Mouse (Mus musculus): ENCODE data around the gene Man2a2.

Man2a2 gene

DNA sequence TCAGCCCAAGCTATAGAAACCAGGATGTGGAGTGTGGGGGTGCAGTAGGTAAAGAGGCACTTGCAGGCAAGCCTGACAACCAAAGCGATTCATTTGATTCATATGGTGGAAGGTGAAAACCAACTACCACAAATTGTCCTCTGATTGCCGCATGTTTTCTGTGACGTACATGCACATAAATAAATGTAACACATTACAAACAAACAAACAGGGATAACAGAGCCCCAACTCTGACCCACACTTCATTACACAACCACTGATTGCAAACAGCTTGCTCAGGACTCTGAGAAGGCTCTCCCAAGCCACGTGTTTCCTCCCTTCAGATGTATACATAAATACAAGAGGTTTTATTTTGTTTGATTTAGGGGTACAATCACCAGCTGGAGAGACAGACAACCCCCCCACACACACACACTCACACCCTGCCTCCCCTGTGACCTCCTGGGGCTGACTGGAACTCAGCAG lies 1.2 kb downstream of the Man2a2 start:
- no peak for DNase-seq (ENCODE audit: low spot score)

DNA sequence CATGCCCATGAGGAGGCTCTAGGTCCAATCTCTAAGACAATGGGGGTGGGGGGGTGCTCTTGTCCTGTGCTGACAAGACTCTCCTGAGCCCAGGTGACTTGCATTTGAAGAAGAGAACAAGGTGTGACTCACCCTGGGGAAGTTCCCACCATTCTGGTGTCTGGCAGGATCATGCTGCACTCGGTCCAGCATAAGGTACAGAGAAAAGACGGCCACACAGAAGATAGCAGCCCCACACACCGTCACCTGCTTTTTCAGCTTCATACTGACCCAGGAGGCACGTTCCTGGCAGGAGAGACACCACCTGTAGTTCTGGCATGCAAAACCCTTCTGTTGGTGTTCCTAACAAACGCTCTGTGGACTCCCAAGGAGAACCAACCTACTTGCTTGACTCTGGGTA lies 1.7 kb downstream of the Man2a2 start:
- DNase-seq (ENCODE audit: low spot score), result no peak

DNA sequence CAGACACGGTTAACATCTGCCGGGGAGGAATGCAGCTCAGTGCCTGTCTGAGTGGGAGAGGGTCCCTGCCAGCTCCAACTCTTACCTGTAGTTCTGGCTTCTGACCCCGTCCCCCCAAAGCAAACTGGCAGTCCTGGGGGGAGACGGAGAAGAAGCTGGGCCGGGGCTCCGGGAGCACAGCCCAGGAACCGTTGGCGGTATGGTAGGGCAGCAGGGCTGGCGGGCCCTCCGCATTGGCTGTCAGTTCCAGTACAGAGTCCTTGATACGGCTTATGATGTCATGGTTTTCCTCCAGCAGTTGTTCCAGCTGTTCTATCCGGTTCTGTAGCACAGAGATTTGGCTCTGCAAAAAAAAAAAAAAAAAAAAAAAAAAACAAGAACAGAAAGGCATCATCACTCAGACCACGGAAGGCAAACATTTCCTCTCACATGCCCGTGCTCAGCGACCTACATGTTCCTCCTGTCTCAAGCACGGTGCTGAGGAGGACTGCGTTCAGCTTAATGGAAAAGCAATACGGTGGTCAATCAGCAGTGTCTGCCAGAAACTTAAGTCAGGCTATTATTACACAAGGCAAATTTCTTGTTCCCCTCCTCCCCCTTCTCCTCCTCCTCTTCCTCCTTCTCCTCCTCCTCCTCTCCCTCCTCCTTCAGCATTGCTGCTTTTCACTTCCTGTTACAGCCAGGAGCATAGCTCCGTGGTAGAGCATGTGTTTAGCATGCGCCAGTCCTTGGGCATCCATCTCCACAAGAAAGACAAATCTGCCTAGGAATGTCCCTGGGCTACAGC lies 2.3 kb downstream of the Man2a2 start:
- DNase-seq (ENCODE audit: low spot score), result no peak

DNA sequence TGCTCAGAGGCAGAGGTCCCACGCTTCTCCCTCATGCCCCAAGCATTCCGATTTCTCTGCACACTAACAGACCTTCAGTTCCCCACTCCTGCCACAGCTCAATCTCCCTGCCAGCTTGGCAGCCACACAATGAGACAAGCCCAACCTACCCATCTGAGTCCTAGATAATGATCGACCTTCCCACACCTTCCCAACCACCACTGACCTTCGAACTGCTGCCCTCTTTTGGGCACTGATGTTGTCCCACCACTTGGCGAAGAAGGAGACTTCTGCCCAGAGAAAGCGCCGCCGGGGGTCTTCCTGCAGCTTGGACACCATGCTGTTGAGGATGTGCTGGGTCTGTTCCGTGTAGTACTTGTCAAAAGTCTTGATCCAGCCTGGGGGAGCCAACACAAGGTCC lies 3.2 kb downstream of the Man2a2 start:
- DNase-seq (ENCODE audit: low spot score), result no peak

DNA sequence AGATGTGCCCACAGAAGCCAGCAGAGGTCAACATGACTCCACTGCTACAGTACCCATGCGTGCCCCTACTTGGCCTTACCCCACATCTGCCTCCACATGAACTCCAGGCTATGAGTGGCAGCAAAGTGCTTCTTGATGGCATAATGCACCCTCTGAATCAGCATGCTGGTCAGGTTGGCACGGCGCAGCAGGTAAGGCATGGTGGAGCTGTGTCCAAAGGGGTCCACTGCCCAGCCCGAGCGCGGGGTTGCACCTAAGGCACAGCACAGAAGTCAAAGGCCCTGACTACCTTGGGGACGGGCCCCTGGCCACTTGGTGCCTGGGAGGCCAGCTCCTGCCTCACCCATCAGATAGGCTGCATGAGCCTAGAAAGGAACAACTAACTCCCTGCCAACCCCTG lies 3.9 kb downstream of the Man2a2 start:
- DNase-seq (ENCODE audit: low spot score), result no peak

GRCm38 (mm10) chr7:80365759-80366158 lies 5.4 kb downstream of the Man2a2 start:
- peak; percentile 59 for DNase-seq (ENCODE audit: low spot score)

DNA sequence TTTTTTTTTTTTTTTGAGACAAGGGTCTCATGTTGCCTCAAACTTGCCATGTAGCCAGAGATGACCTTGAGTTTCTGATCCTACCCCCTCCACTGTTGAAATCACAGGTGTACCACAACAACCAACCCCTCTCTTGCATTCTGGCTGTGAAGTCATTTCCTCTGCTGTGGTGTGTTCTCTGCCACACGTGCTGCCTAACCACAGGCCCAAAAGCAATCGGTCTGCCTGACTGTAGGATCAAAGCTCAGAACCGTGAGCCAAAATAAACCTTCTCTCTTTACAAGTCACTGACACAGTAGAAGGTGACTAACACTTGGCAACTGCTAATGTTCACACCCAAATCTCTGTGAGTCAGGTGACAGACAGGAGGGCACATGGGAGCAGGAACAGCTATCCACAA lies 10.7 kb downstream of the Man2a2 start:
- DNase-seq (ENCODE audit: low spot score), result no peak

- no peak for DNase-seq (ENCODE audit: low spot score)
These were observed 13.1 kb downstream of the Man2a2 start for GRCm38 (mm10) chr7:80358039-80358438.

DNA sequence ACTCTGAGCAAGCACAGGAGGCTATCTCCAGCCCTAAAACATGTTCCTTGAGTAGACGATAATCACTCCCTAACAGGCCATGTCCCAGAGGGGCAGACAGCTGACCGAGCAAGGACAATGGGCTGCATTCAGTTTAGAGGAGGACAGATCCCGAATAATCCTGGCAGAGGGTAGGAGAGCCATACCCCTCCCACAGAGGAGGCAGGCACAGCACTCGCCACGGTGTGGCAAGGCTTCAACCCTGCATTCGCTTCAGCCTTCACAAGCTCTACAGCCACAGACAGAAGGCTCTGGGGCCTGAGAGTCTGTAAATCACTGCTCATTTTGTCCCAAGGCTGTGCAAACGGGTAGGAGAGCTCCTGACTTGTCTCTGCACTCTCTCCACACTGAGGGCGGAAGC lies 14.0 kb downstream of the Man2a2 start:
- peak; percentile 54 for DNase-seq (ENCODE audit: low spot score)

GRCm38 (mm10) chr7:80356351-80356750 lies 14.8 kb downstream of the Man2a2 start:
- DNase-seq (ENCODE audit: low spot score), result no peak

DNA sequence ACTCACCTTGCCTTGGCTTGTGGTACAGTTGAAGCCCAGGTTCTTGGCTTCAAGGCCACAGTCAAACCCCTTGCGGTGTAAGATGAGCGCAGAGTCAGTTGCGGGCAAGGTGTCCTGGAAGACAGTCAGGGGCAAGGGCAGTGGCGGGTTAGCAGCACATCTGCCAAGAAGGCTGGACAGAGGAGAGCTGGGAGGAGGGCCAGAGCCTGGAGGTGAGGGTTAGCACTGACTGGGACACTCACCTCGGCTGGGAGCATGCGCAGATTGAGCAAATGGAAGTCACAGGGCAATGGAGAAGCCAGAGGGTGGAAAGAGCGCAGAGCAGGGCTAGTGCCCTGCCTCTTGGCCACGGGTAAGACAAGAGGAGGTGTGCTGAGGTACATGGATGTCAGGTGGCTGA lies 18.3 kb downstream of the Man2a2 start:
- no peak for DNase-seq (ENCODE audit: low spot score)

DNA sequence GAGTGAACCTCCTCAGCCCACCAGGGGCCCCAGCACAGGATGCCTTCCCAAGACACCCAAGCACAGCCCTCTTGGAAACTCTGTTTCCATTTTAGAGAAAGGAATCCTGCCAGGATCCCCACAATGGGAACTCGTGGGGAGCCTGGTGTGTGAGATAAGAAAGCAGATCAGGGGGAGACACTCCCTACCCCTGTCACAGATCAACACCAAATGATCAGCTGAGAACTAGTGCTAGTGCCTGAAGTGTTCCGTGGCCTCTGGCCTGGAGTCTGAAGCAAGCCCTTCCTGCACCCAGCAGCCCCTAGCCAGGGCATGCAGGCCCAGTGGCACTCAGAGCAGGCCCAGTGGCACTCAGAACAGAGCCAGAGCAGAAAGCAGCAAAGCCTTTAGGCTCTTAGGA lies 20.4 kb downstream of the Man2a2 start:
- no peak for DNase-seq (ENCODE audit: low spot score)

DNA sequence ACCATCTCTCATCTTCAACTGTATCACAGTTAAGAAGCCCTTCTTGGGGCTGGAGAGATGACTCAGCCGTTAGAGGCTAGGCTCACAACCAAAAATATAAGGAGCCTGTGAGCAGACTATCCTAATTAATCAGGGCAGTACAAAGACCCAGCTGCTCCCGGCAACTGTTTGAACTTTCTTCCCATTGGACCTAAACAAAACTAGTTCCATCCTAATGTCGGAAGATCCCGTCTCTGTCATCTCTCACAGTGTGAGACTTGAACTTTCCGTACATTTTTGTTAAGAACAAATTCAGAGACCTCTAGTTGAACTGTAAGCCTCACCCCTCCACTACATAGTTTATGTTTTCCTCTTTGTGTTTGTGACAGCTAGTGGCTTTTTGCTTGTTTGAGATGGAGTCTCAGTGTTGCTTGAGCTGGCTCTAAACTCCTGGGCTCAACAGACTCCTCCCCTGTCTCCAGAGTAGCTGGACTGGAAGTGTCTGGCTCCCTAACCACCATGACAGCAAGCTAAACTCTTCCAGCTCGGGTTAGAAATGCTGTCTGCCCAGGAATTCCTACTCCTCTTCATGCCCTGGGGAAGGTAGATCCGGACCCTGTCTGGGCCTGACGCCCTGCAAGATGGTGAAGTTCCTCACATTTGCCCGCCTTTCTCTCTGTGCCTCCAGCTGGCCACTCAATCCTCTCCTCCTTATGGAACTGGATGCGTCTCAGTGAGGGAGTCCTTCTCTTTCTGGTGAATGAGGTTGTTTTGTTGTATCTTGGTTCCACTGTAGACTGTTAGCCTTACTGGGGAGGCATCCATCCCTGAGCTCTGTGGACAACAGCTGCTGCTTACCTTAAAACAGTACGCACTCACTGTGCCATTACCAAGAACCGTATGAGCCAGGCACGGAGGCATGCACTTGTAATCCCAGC lies 23.2 kb downstream of the Man2a2 start:
- no peak for DNase-seq (ENCODE audit: low spot score)

- DNase-seq (ENCODE audit: low spot score), result no peak
These were observed 24.3 kb downstream of the Man2a2 start for GRCm38 (mm10) chr7:80346830-80347229.

DNA sequence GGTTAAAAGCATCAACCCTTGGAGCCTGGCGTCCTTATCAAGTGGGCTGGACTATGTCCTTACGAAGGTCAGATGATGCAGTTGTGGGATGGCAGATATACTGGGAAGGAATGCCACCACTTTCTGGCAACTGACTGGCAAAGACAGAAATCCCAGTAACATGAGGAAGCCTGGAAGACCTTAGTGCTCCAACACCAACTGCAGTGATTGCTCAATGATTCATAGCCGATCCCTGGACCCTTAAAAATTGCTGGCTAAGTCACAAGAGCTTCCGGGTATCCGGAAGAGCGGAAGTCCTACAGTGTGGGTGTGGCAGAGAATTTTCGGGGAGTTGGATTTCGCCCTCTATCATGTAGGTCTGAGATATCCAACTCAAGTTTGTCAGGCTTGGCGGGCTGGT lies 25.0 kb downstream of the Man2a2 start:
- no peak for DNase-seq (ENCODE audit: low spot score)

GRCm38 (mm10) chr7:80343270-80344018 lies 27.7 kb downstream of the Man2a2 start:
- no peak for DNase-seq (ENCODE audit: low spot score)

DNA sequence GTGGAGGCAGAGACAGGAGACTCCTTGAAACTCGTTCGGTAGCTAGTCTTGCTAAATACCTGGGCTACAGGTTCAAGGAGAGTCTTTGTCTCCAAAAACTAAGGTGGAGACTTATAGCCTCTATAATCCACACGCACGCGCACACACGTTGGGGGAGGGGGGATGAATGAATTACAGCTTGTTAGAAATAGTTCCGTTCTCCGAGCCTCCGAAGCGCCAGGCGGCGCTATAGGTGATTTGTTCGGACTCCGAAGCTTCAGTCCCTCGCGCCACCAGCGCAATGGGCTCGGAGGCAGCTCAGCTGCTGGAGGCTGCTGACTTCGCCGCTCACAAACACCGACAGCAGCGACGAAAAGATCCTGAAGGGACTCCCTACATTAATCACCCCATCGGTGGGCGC lies 28.3 kb downstream of the Man2a2 start, which contains the start of gene Hddc3:
Gene Hddc3 (plus strand): TSS at position 247 of the 400 bp plus-strand sequence.
- DNase-seq (ENCODE audit: low spot score), result peak; percentile 97

DNA sequence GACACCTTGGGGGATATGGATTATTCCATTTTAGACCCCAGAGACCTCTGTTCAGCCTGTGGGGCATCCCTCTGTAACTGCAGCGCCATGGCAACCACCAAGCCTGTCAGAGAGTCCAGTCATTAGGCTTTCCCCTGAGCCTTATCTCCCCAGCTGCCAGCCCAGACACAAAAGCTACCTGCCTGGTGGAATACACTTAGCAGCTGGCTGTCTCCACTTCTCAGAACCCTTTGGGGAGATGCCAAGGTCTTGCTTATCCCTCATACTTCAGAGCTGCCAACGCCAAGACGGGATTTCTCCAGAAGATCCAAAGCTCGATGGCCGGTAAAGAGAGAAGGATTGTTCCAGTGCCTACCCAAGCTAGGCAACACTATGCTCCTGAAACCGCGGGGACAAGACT lies 29.4 kb downstream of the Man2a2 start:
- no peak for DNase-seq (ENCODE audit: low spot score)

DNA sequence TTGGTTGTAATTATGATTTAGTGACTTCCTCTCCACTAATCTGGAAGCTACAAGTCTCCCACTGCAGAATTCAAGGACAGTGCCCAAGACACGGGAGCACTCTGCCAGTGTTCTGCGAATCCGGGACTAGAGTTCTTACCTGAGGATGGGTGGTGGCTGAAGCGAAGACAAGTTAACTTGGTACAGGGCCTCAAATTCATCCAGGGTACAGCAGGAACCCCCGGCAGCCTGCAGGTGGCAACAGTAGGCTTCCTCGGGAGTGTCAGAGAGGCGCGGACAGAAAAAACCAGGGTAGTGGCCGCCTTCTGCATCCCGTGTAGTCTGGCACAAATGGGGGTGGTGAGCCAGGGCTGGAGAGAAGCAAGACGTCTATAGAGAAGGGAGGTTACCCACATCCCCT lies 30.4 kb downstream of the Man2a2 start, which contains the start of gene Unc45a:
Gene Unc45a (minus strand): TSS at position 213 of the 400 bp plus-strand sequence.
- DNase-seq (ENCODE audit: low spot score), result peak; percentile 79

- peak; percentile 98 for DNase-seq (ENCODE audit: low spot score)
These were observed 31.2 kb downstream of the Man2a2 start for GRCm38 (mm10) chr7:80339793-80340628.

- DNase-seq (ENCODE audit: low spot score), result peak; percentile 57
These were observed 31.8 kb downstream of the Man2a2 start for GRCm38 (mm10) chr7:80339371-80339770.

All from testis, postnatal 10 days (tissue).